Mouse (Mus musculus) liver, embryonic 12.5 days (tissue): ENCODE results near the gene Gkn1. TPM values are rescaled to one million over a fixed set of nuclear protein-coding genes. Genes with fewer than 3 reads are reported as not detected.
A peak's percentile ranks its signal among the peaks of the same experiment; 100 is the strongest.

Experiments
- ATAC-seq: fragments of 200-750 bp; cut with Nextera tagmentation; 2 replicates; pipeline ENCODE4 v1.8.0; 2017; ENCODE audit warnings: moderate number of reproducible peaks, mild to moderate bottlenecking, moderate library complexity
- H3K27ac ChIP-seq: fragments of 300-500 bp; sonication (generic); 2 replicates; pipeline ENCODE4 v1.5.1; 2016; ENCODE audit warnings: mild to moderate bottlenecking
- H3K27me3 ChIP-seq: fragments of 300-500 bp; sonication (generic); replicated peaks from 2 replicates; pipeline ENCODE4 v1.6.1; 2016; ENCODE audit warnings: mild to moderate bottlenecking, moderate library complexity
- H3K36me3 ChIP-seq: fragments of 300-500 bp; sonication (generic); 2 replicates; pipeline ENCODE4 v1.6.1; 2016; ENCODE audit warnings: mild to moderate bottlenecking, moderate library complexity
- H3K4me1 ChIP-seq: fragments of 300-500 bp; sonication (generic); 2 replicates; pipeline ENCODE4 v1.6.1; 2016
- H3K4me2 ChIP-seq: fragments of 300-500 bp; sonication (generic); 2 replicates; pipeline ENCODE4 v1.6.1; 2016; ENCODE audit warnings: mild to moderate bottlenecking, moderate library complexity
- H3K4me3 ChIP-seq: fragments of 300-500 bp; sonication (generic); 2 replicates; pipeline ENCODE4 v1.5.1; 2016; ENCODE audit warnings: mild to moderate bottlenecking, moderate library complexity
- H3K9ac ChIP-seq: fragments of 300-500 bp; sonication (generic); 2 replicates; pipeline ENCODE4 v1.6.1; 2016; ENCODE audit warnings: mild to moderate bottlenecking, moderate library complexity
- H3K9me3 ChIP-seq: fragments of 300-500 bp; sonication (generic); replicated peaks from 2 replicates; pipeline ENCODE4 v1.6.1; 2016; ENCODE audit warnings: mild to moderate bottlenecking, moderate library complexity
- WGBS: fragments of 180-500 bp; shearing (Covaris S2); methylation state at CpG from one replicate; pipeline ENCODE4 v1.1.7; 2016; ENCODE audit not compliant: insufficient replicate concordance; 5-methylcytosine and 5-hydroxymethylcytosine counted together
- polyA plus RNA-seq: library from polyadenylated mRNA; unstranded; fragments of >200 nt; fragmentation: Nextera tagmentation; extraction: Ambion mirVana; gene quantifications from 2 replicates; pipeline ENCODE4 v1.2.1, GENCODE M21; 2016

The Gkn1 gene
- polyA plus RNA-seq, 1 experiment from 2014 or later, result not detected

DNA sequence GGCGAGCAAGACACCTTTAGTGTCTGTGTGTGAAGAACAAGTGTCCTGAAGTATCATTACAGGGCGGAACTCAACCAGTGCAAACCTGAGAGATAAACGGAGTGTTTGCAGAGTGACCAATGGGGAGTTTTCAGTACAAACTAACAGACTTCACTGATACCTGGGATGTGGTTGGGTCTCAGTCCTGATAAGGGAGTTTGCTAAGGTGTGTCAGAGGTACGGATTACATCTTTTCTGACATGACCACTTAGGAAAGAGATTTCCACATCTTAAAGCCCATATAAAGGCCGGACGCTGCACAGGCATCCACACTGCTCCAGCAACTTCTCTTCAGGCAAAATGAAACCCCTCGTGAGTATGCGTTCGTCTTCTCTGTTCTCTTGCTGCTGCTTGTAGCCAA lies 22.3 kb upstream of the Gkn1 start, which contains the start of gene Gkn2:
Gene Gkn2 (plus strand): TSS at position 301 of the 400 bp plus-strand sequence.
- WGBS, result 64% methylated on average over 9 of the region's 9 CpGs
- no peak within 1 kb of the TSS for H3K9ac ChIP-seq
- H3K4me1 ChIP-seq, result no peaks in the 10 kb centered on the region
- H3K27ac ChIP-seq, result no peak within 1 kb of the TSS
- no peak for ATAC-seq
- peaks cover 38% of the 10 kb centered on the region for H3K27me3 ChIP-seq
- H3K9me3 ChIP-seq, result no peaks in the 10 kb centered on the region
- no peaks in the 10 kb centered on the region for H3K36me3 ChIP-seq
- H3K4me3 ChIP-seq, result no peak within 1 kb of the TSS
- no peak within 1 kb of the TSS for H3K4me2 ChIP-seq

DNA sequence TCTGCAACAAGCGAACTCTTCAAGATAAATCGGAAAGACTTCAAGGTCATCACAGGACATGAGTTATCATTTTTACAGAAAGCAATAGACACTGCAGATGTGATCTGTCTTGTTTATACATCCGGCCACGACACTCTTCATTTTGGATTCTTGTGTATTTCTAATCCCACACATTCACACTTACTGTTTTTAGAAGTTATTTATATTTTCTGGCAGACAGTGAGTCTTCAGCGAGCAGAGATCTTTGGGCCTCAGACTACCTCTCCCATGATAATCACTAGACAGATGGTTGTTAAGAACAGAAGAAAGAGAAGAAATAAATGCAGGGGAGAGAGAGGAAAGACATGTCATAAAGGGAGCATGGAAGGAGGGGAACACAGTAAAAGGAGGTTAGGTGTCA lies 18.5 kb upstream of the Gkn1 start:
- Histone ChIP-seq H3K4me3 (no peak overlapping the region), H3K4me1 (no peaks in the 10 kb centered on the region), H3K9me3 (no peaks in the 10 kb centered on the region), H3K27ac (no peak overlapping the region), H3K9ac (no peak overlapping the region), H3K27me3 (peaks cover 27% of the 10 kb centered on the region), H3K36me3 (no peaks in the 10 kb centered on the region), H3K4me2 (no peak overlapping the region)
- no peak for ATAC-seq
- 51% methylated on average over 5 of the region's 5 CpGs for WGBS

GRCm38 (mm10) chr6:87354441-87354840 lies 3.7 kb upstream of the Gkn1 start:
- no peak overlapping the region for H3K9ac ChIP-seq
- no peaks in the 10 kb centered on the region for H3K27me3 ChIP-seq
- ATAC-seq, result no peak
- no peak overlapping the region for H3K27ac ChIP-seq
- no peak overlapping the region for H3K4me2 ChIP-seq
- H3K4me1 ChIP-seq, result no peaks in the 10 kb centered on the region
- no peak overlapping the region for H3K4me3 ChIP-seq
- no peaks in the 10 kb centered on the region for H3K9me3 ChIP-seq
- H3K36me3 ChIP-seq, result no peaks in the 10 kb centered on the region
- 48% methylated on average over 5 of the region's 5 CpGs for WGBS

DNA sequence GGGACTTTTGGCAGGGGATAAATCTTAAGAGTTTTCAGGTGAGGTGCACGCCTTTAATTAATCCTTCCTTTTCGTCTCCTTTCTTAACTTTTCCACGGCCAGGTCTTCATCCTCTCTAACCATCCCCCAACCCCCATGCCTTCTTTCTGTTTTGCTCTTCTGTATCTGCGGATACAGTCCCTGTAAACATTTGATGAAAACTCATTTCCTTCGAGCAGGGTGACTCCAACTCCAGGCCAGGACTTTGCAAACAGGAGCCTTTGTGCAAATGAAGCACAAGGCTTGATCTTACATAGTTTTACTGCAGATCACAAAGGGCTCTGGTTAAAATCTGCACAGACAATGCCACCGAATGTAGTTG lies 14.8 kb downstream of the Gkn1 start:
- Histone ChIP-seq H3K27ac (no peak overlapping the region), H3K9me3 (no peaks in the 10 kb centered on the region), H3K4me3 (no peak overlapping the region), H3K4me2 (no peak overlapping the region; the same call in 1 of the 2 replicates), H3K36me3 (no peaks in the 10 kb centered on the region), H3K9ac (no peak overlapping the region), H3K4me1 (no peaks in the 10 kb centered on the region), H3K27me3 (peaks cover 45% of the 10 kb centered on the region)
- 26% methylated on average over 6 of the region's 6 CpGs for WGBS
- ATAC-seq, result no peak

DNA sequence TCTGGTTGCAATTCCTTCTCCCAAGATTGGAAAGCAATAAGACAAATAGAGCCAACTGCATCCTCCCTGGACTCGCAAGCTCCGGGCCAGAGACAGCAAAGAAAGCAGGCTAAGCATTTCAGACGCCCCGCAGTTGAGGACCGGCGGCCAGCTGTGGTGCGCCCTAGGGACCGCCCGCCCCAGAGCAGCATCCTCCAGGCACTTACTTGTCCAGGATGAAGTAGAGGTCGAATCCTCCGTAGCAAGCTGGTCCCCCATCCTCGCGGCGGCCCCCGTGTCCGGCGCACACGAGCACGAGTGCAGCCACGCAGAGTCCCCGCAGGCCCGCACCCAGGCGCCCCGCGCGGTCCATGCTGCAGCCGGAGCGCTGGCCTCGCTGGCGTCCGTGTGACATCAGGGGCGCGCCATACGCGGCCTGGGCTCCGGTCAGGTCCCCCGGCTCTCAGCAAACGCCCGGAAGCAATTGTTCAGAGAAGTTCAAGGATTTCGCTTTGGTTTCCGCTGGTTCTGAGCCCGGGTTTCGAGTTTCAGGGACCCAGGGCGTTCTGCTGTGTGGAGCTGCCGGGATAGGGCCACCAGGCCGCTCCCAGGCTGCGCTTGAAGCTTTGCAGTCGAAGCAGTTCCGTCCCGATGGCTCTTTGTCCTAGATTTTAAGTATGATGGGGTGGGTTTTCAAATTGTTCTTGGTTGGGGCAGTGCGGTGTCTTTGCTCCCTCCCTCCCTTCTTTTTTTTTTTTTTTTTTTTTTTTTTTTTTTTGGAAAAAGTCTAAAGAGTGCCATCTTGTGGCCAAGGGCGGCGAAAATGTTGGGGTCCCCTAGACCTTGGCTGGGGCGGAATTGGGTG lies 15.4 kb downstream of the Gkn1 start, which contains the start of gene Antxr1:
Gene Antxr1 (minus strand): TSS at position 731 of the 844 bp plus-strand sequence.
- Histone ChIP-seq H3K27me3 (peaks cover 45% of the 10 kb centered on the region), H3K36me3 (no peaks in the 10 kb centered on the region), H3K4me1 (no peaks in the 10 kb centered on the region), H3K4me2 (peak within 1 kb of the TSS; percentile 67), H3K9ac (peak within 1 kb of the TSS; percentile 49), H3K9me3 (no peaks in the 10 kb centered on the region), H3K4me3 (peak within 1 kb of the TSS; percentile 56), H3K27ac (peak within 1 kb of the TSS; percentile 42)
- no peak for ATAC-seq
- WGBS, result 2% methylated on average over 54 of the region's 54 CpGs

DNA sequence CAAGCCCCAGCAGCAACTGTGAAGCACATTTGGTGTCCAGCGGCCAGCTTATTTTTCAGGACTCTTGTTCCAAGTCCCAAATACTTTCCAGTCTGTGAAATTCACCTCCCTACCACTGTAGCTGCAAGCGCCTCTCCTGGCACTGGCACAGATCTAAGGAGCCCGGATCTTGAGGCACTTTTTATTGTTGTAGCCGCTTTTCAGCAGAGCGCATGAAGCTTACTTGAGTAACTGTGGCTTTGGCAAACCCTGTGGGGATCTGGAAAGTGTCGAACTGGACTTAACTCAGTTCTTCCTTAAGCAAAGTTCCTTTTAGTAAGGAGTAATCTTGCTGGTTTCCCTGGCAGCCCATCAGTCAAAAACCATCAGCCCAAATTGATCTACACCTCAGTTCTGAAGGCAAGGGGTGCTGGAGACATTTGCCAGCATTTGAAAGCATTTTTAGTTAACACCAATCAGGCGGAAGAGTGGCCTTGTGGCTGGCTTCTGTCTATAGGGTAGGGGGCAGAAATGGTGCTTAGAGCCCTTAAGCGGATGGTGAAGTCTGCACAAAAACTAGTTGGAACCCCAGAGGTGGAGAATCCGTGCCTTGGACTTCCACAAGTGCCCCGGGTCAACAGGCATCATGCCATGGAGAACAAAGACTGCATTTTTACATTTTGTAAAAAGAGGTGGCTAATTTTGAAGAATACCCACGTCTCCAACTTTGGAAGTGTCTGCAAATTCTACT lies 16.2 kb downstream of the Gkn1 start:
- Histone ChIP-seq H3K9ac (0 out of 2 replicates have a peak overlapping the region, but pooled peaks have one; percentile 49), H3K27me3 (peaks cover 45% of the 10 kb centered on the region), H3K4me3 (peak overlapping the region; percentile 56), H3K27ac (no peak overlapping the region), H3K9me3 (no peaks in the 10 kb centered on the region), H3K4me1 (no peaks in the 10 kb centered on the region), H3K36me3 (no peaks in the 10 kb centered on the region), H3K4me2 (peak overlapping the region; percentile 67)
- no peak for ATAC-seq
- 25% methylated on average over 11 of the region's 11 CpGs for WGBS

GRCm38 (mm10) chr6:87332380-87332779 lies 18.4 kb downstream of the Gkn1 start:
- WGBS, result 68% methylated on average over 2 of the region's 2 CpGs
- 0 out of 2 replicates have a peak, but pooled peaks cover 3% of the 10 kb centered on the region for H3K4me1 ChIP-seq
- H3K4me3 ChIP-seq, result no peak overlapping the region
- no peaks in the 10 kb centered on the region for H3K9me3 ChIP-seq
- no peak for ATAC-seq
- H3K4me2 ChIP-seq, result no peak overlapping the region
- peaks cover 51% of the 10 kb centered on the region for H3K27me3 ChIP-seq
- no peaks in the 10 kb centered on the region for H3K36me3 ChIP-seq
- no peak overlapping the region for H3K27ac ChIP-seq
- H3K9ac ChIP-seq, result no peak overlapping the region

GRCm38 (mm10) chr6:87328265-87329173 lies 22.2 kb downstream of the Gkn1 start:
- H3K9ac ChIP-seq, result no peak overlapping the region
- H3K36me3 ChIP-seq, result no peaks in the 10 kb centered on the region
- H3K4me2 ChIP-seq, result no peak overlapping the region
- no peak overlapping the region for H3K4me3 ChIP-seq
- 65% methylated on average over 22 of the region's 22 CpGs for WGBS
- no peak overlapping the region for H3K27ac ChIP-seq
- H3K27me3 ChIP-seq, result peaks cover 15% of the 10 kb centered on the region; the same call in 1 of the 2 replicates
- no peak for ATAC-seq
- H3K4me1 ChIP-seq, result 0 out of 2 replicates have a peak, but pooled peaks cover 3% of the 10 kb centered on the region
- no peaks in the 10 kb centered on the region for H3K9me3 ChIP-seq

DNA sequence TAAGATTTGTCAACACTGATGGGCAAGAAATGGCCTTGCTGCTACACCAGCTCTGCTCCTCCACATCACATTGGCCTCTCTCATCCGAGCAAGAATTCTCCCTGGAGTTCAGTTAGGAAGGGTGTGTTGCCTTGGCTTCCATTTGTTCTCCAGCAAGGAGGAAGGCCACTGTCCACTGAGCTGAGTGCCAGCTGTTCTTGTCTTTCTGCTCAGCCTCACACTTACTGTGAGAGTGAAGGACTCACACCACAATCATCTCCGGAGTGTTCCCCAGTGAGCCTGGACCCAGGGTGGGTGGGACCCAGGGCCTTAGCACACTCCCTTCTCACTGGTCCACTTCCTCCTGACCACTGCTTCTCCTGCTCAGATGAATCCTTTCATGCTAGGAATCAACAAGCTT lies 23.8 kb downstream of the Gkn1 start:
- no peak overlapping the region for H3K9ac ChIP-seq
- H3K4me1 ChIP-seq, result 0 out of 2 replicates have a peak, but pooled peaks cover 3% of the 10 kb centered on the region
- no peaks in the 10 kb centered on the region for H3K36me3 ChIP-seq
- H3K27ac ChIP-seq, result no peak overlapping the region
- no peaks in the 10 kb centered on the region for H3K9me3 ChIP-seq
- 53% methylated on average over 2 of the region's 2 CpGs for WGBS
- H3K27me3 ChIP-seq, result peaks cover 8% of the 10 kb centered on the region; the same call in 1 of the 2 replicates
- H3K4me2 ChIP-seq, result no peak overlapping the region
- no peak for ATAC-seq
- H3K4me3 ChIP-seq, result no peak overlapping the region

DNA sequence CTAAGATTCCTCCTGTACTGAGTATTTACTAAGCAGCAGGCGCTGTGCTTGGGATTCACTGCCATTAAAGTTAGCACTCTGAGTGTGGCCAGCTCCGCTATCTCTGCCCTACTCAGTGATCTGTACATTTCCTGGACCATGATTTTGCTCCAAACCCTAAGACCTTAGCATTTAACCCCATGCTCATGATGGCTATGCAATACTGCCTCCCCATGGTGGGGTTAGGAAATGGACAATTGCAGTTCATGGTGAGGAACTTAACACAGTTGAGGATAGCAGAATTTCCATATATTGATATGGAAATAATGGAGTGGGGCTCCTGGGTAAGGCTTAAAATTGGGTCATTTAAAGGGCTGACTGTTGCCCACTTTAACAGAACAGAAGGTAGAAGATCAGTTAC lies 27.4 kb downstream of the Gkn1 start:
- Histone ChIP-seq H3K4me1 (0 out of 2 replicates have a peak, but pooled peaks cover 3% of the 10 kb centered on the region), H3K4me3 (no peak overlapping the region), H3K9me3 (no peaks in the 10 kb centered on the region), H3K9ac (no peak overlapping the region), H3K36me3 (no peaks in the 10 kb centered on the region), H3K4me2 (no peak overlapping the region), H3K27ac (no peak overlapping the region), H3K27me3 (peaks cover 3% of the 10 kb centered on the region; the same call in 1 of the 2 replicates)
- no peak for ATAC-seq
- WGBS, result 42% methylated on average over 2 of the region's 2 CpGs

DNA sequence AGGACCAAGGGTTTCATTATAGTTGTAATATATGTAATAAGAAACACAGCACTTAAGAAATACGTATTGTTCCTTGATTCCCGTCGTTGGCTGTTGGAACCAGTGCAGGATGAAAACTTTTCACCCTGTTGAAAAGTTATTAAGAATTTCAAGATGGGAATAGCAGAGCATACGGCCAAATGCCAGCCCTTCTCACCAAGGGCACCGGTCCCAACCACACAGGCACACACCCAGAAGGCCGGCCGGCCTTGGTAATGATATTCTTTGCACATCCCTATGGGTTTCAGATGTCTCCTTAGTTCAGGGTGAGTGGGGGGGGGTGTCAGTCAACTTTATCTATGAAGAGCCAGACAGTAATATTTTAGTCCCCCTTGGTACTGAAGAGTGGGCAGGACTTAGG lies 32.1 kb downstream of the Gkn1 start:
- H3K9me3 ChIP-seq, result no peaks in the 10 kb centered on the region
- no peak for ATAC-seq
- no peak overlapping the region for H3K4me2 ChIP-seq
- no peaks in the 10 kb centered on the region for H3K27me3 ChIP-seq
- H3K4me3 ChIP-seq, result no peak overlapping the region
- WGBS, result 79% methylated on average over 7 of the region's 7 CpGs
- no peaks in the 10 kb centered on the region for H3K36me3 ChIP-seq
- no peak overlapping the region for H3K9ac ChIP-seq
- no peaks in the 10 kb centered on the region for H3K4me1 ChIP-seq
- no peak overlapping the region for H3K27ac ChIP-seq
